Mouse (Mus musculus) limb, embryonic 12.5 days (tissue): ENCODE results near the gene Dbn1. TPM values are rescaled to one million over a fixed set of nuclear protein-coding genes. Genes with fewer than 3 reads are reported as not detected.

Experiments
- ATAC-seq: fragments of 200-750 bp; cut with Nextera tagmentation; 2 replicates; pipeline ENCODE4 v1.8.0; 2017; ENCODE audit warnings: low read depth, moderate TSS enrichment; ENCODE audit not compliant: insufficient number of reproducible peaks, insufficient read depth, low FRiP score, low TSS enrichment
- H3K27ac ChIP-seq: fragments of 300-500 bp; sonication (generic); 2 replicates; pipeline ENCODE4 v1.5.1; 2016; ENCODE audit warnings: mild to moderate bottlenecking, moderate library complexity
- H3K27me3 ChIP-seq: fragments of 300-500 bp; sonication (generic); 2 replicates; pipeline ENCODE4 v1.6.1; 2016; ENCODE audit warnings: mild to moderate bottlenecking, moderate library complexity
- H3K36me3 ChIP-seq: fragments of 300-500 bp; sonication (generic); 2 replicates; pipeline ENCODE4 v1.6.1; 2016; ENCODE audit warnings: mild to moderate bottlenecking, moderate library complexity
- H3K4me1 ChIP-seq: fragments of 300-500 bp; sonication (generic); replicated peaks from 2 replicates; pipeline ENCODE4 v1.6.1; 2016
- H3K4me2 ChIP-seq: fragments of 300-500 bp; sonication (generic); 2 replicates; pipeline ENCODE4 v1.6.1; 2016; ENCODE audit warnings: mild to moderate bottlenecking, moderate library complexity
- H3K4me3 ChIP-seq: fragments of 300-500 bp; sonication (generic); replicated peaks from 2 replicates; pipeline ENCODE4 v1.5.1; 2016; ENCODE audit warnings: mild to moderate bottlenecking
- H3K9ac ChIP-seq: fragments of 300-500 bp; sonication (generic); replicated peaks from 2 replicates; pipeline ENCODE4 v1.6.1; 2016; ENCODE audit warnings: mild to moderate bottlenecking, moderate library complexity
- H3K9me3 ChIP-seq: fragments of 300-500 bp; sonication (generic); 2 replicates; pipeline ENCODE4 v1.6.1; 2016; ENCODE audit warnings: mild to moderate bottlenecking, moderate library complexity
- WGBS: fragments of 180-500 bp; shearing (Covaris S2); methylation state at CpG from one replicate; pipeline ENCODE4 v1.1.7; 2016; 5-methylcytosine and 5-hydroxymethylcytosine counted together
- polyA plus RNA-seq: library from polyadenylated mRNA; unstranded; fragments of >200 nt; fragmentation: Nextera tagmentation; extraction: Ambion mirVana; gene quantifications from 2 replicates; pipeline ENCODE4 v1.2.1, GENCODE M21; 2016

Dbn1 gene
- polyA plus RNA-seq: 361 and 375 TPM in 2 replicates

- Histone ChIP-seq H3K4me2 (peak within 1 kb of the TSS; percentile 80), H3K4me1 (peaks cover 45% of the 10 kb centered on the region), H3K36me3 (peaks cover 24% of the 10 kb centered on the region), H3K9me3 (no peaks in the 10 kb centered on the region), H3K27me3 (no peaks in the 10 kb centered on the region), H3K4me3 (peak within 1 kb of the TSS; percentile 99), H3K27ac (peak within 1 kb of the TSS; percentile 97), H3K9ac (peak within 1 kb of the TSS; percentile 100)
- under 1% methylated on average over 65 of the region's 83 CpGs for WGBS
- peak; percentile 81 for ATAC-seq
Observed at GRCm38 (mm10) chr13:55487578-55488498, at the start of gene Dbn1. Dbn1 (minus strand) TSS chr13:55488111.

DNA sequence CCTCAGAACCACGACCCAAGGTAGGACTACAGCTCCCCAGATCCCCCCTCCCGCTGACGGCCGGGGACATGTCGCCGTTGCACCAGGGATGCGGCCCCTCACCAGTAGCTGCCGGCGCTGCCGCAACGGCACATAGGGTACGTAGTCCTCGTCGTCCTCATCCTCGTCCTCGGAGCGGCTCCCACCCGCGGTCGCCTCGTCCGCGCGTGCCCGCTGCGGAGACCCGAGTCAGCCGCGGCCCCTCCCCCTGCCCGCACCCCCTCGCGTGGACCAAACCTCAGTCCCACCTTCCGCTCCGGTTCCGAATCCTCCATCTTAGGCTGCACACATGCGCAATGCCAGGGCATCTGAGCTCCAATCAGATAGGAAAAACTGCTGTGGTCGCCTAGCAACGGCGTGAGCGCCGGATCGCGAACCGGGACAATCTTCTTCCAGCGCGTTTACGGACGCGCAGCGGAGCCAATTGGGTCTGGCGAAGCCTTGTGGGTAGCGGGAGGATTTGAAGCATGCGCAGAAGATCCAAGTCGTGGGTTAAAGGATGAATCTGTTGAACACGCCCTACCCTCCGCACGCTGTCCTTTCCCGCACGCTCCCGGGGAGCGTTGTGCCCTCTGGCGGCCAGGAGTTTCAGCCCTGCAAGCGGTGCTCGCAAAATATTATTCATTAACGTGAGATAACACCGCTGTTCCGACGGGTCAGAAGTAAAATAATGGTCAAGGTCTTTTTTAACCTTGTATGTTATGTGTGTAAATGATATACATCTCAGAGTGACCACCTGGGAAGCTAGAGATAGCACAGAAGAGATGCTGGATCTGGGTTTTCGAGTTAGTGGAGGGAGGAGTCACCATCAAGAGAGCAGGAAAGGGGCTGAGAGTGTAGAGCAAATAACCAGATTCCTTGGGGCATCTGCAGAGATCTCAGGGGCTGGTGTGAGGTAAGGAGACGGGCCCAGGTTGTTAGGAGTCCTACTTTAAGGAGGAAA is 48.6 kb upstream of the Dbn1 start, which contains the start of gene Ddx41:
Ddx41 (minus strand) TSS at position 465 of the 982 bp plus-strand sequence.
- H3K4me2 ChIP-seq: peak within 1 kb of the TSS; percentile 98
- peak within 1 kb of the TSS; percentile 82 for H3K9ac ChIP-seq
- H3K36me3 ChIP-seq: peaks cover 77% of the 10 kb centered on the region
- peak within 1 kb of the TSS; percentile 74 for H3K4me3 ChIP-seq
- ATAC-seq: peak; percentile 96
- no peaks in the 10 kb centered on the region for H3K27me3 ChIP-seq
- under 1% methylated on average over 70 of the region's 70 CpGs for WGBS
- H3K9me3 ChIP-seq: no peaks in the 10 kb centered on the region
- H3K27ac ChIP-seq: 0 out of 2 replicates have a peak within 1 kb of the TSS, but pooled peaks have one; percentile 50
- peaks cover 9% of the 10 kb centered on the region for H3K4me1 ChIP-seq

DNA sequence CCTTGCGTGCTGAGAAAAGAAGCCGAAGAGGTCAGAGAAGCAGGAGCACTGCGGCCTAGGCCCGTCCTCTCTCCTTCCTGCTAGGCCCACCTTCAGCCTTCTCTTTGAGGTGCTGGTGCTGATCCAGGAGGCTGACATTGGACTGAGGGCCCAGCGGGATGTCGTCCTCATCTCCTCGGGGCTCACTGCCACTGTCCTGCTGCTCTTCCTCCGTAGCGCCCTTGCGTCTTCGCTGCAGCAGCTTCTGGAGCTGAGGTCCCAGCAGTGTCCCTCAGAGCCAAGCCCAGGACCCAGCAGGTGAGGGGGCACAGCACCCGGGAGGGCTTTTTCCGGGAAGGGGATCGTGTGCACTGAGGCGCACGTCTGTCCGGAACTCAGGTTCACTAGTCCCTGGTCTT is 47.9 kb upstream of the Dbn1 start:
- WGBS: 16% methylated on average over 17 of the region's 17 CpGs
- H3K9me3 ChIP-seq: no peaks in the 10 kb centered on the region
- H3K4me3 ChIP-seq: peak overlapping the region; percentile 74
- no peak for ATAC-seq
- H3K4me2 ChIP-seq: peak overlapping the region; percentile 98
- peaks cover 77% of the 10 kb centered on the region for H3K36me3 ChIP-seq
- H3K4me1 ChIP-seq: peaks cover 9% of the 10 kb centered on the region
- H3K27me3 ChIP-seq: no peaks in the 10 kb centered on the region
- H3K9ac ChIP-seq: peak overlapping the region; percentile 82
- 0 out of 2 replicates have a peak overlapping the region, but pooled peaks have one; percentile 50 for H3K27ac ChIP-seq

DNA sequence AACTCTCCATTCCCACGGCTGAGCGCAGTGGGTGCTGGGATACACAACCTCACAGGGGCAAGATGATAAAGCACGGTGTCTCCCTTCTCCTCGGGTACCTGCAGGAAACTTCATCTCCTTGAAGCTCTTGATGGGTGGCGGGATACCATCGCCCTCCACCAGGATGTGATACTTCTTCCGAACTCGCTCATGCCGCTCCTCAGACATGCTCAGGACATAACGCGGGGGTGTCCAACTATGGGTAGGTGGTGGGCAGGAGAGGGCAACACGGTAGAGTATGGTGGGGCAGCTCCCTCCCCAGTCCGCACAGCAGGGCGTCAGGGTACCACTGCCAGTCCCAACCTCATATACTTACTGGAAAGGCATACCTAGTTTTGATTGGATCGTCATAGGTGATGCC is 47.3 kb upstream of the Dbn1 start:
- Histone ChIP-seq H3K27ac (no peak overlapping the region), H3K9ac (no peak overlapping the region), H3K4me2 (peak overlapping the region; percentile 98), H3K36me3 (peaks cover 77% of the 10 kb centered on the region), H3K4me3 (peak overlapping the region; percentile 74), H3K9me3 (no peaks in the 10 kb centered on the region), H3K27me3 (no peaks in the 10 kb centered on the region), H3K4me1 (peaks cover 9% of the 10 kb centered on the region)
- ATAC-seq: no peak
- WGBS: 90% methylated on average over 15 of the region's 15 CpGs

- WGBS: 83% methylated on average over 8 of the region's 8 CpGs
- Histone ChIP-seq H3K27ac (no peak within 1 kb of the TSS), H3K36me3 (peaks cover 53% of the 10 kb centered on the region)
Observed at GRCm38 (mm10) chr13:55529198-55529915, 41.4 kb upstream of the Dbn1 start, which contains the start of gene Dok3. Dok3 (minus strand) TSS chr13:55529296.

DNA sequence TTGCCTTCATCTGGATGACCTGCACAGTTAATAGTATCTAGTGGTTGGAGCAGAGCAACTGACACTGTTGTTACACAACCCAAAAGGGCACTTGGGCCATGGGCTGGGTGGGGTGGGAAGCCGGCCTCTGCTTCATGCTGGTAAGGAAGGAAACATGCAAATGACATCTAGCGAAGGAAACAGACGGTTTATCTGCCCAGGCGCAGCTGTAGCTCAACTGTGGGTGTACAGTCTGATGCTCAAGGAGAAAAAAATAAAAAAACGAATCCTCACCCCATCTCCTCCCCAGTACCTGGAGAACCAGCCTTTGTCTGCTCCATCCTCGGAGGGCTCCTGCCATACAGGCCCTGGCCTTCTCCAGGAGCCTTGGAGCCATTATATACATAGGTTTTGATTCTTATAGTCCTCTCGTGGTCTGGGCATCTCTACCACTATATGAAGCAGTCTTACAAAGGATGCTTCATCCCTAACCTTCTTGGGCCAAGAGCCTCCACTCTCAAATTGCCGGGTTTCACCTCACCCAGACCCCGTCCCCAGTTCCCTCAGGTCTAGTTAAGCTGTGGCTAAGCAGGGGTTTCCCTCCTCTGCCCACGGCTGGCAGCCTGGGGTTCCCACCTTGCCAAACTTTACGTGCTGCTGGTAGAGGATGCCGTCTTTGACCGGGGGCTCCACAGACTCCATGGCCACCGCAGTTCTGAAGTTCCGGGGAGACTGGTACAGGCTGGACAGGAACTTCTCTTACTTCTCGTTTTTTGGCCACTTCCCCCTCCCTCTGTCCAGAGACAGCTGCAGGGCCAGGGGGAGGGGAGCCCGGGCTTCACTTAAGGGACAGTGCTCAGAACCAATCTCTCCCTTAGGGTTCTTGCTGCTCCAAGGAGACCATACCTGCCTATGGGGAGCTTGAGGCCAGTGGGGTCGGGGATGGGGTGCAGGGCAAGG is 40.2 kb upstream of the Dbn1 start:
- Histone ChIP-seq H3K27me3 (no peaks in the 10 kb centered on the region), H3K4me2 (no peak overlapping the region), H3K4me1 (no peaks in the 10 kb centered on the region), H3K9ac (0 out of 2 replicates have a peak overlapping the region, but pooled peaks have one; percentile 37), H3K4me3 (no peak overlapping the region), H3K36me3 (peaks cover 44% of the 10 kb centered on the region), H3K27ac (no peak overlapping the region), H3K9me3 (no peaks in the 10 kb centered on the region)
- no peak for ATAC-seq
- WGBS: 79% methylated on average over 18 of the region's 18 CpGs

More at GRCm38 (mm10) chr13:55529198-55529915, 41.4 kb upstream of the Dbn1 start, which contains the start of gene Dok3:
- Histone ChIP-seq H3K9me3 (no peaks in the 10 kb centered on the region), H3K4me1 (no peaks in the 10 kb centered on the region), H3K4me3 (no peak within 1 kb of the TSS), H3K4me2 (no peak within 1 kb of the TSS), H3K27me3 (no peaks in the 10 kb centered on the region), H3K9ac (0 out of 2 replicates have a peak within 1 kb of the TSS, but pooled peaks have one; percentile 37)
- ATAC-seq: no peak

DNA sequence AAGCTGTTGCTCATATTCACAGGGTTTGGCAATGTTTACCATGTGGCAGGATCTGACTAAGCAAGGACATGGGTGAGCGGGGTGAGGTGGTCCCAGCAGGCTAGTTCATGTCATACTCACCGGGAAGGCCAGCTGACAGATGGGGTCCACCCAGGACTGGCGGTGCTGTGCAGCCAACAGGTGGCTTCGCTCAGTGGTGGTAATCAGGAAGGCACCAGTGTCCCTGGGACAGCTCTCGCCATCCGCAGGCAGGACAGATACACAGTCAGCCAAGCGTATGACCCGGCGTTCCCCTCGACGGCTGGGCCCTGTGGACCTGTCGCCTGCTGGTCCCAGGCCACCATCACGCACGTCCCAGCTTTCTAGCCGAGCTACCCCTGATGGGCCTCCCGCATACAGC is 39.3 kb upstream of the Dbn1 start:
- H3K4me1 ChIP-seq: no peaks in the 10 kb centered on the region
- no peak overlapping the region for H3K4me2 ChIP-seq
- H3K27me3 ChIP-seq: no peaks in the 10 kb centered on the region
- WGBS: 90% methylated on average over 16 of the region's 16 CpGs
- ATAC-seq: no peak
- H3K36me3 ChIP-seq: peaks cover 36% of the 10 kb centered on the region
- H3K9ac ChIP-seq: 0 out of 2 replicates have a peak overlapping the region, but pooled peaks have one; percentile 12
- no peaks in the 10 kb centered on the region for H3K9me3 ChIP-seq
- H3K27ac ChIP-seq: no peak overlapping the region
- no peak overlapping the region for H3K4me3 ChIP-seq

DNA sequence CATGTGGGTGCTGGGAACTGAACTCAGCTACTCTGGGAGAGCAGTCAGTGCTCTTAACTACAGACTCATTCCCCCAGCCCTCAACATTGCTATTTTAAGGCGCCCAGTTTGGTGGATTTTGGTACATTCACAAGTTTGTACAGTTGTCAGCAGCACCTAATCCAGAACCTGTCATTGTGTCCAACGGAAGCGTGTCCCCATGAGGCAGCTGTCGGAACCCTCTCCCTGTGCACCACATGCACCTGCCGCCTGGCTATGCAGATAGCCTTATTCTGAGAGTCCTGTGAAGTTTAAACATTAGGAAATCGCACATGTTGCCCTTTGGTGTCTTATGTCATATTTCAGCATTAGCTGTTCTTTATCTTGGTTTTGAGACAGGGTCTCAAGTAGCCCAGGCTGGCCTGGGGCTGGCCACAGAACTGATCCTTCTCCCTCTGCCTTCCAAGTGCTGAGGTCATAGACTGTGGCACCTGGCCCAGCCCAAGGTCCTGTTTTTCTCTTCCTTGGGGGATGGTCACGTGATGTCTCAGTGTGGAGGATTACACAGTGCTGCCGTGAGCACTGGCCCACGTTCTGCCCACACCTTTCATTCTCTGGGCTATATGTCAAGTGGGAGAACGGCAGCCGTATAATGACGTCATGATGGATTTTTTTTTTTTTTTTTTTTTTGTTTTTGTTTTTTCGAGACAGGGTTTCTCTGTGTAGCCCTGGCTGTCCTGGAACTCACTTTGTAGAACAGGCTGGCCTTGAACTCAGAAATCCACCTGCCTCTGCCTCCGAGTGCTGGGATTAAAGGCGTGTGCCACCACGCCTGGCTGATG is 38.0 kb upstream of the Dbn1 start:
- Histone ChIP-seq H3K27ac (no peak overlapping the region), H3K9ac (no peak overlapping the region), H3K4me1 (no peaks in the 10 kb centered on the region), H3K4me3 (no peak overlapping the region), H3K27me3 (no peaks in the 10 kb centered on the region), H3K9me3 (no peaks in the 10 kb centered on the region), H3K36me3 (peaks cover 24% of the 10 kb centered on the region), H3K4me2 (no peak overlapping the region)
- WGBS: 80% methylated on average over 16 of the region's 16 CpGs
- no peak for ATAC-seq

DNA sequence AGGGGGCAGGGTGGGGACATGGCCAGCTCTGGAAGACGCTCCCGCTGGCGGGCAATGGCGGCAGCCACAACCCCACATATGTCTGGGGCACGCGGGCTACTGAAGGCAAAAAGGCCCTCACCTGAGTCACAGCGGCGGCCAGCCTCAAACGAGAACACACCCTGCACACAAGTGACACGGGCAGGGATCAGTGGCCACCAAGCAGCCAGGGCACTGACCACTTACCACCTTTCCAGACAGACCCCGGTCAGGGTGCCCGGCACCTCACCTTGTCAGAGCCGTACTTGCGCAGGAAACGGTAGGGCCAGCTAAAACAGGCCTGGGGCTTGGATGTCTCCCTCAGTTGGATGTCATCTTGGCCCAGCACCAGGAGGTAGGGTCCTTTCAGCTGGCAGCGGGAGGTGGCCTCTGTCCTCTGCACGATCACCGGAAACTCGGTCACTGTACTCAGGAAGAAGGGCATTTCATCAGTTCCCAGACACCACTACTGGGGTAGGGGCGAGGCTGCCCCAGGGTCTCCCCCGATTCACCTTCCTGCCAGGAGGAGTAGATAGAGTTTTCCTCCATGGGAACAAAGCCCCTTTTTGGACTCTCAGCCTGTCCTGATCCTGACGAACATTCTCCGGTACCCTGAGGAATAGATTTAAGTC is 36.2 kb upstream of the Dbn1 start:
- no peaks in the 10 kb centered on the region for H3K27me3 ChIP-seq
- WGBS: 93% methylated on average over 23 of the region's 23 CpGs
- H3K4me1 ChIP-seq: no peaks in the 10 kb centered on the region
- H3K4me3 ChIP-seq: no peak overlapping the region
- no peak overlapping the region for H3K4me2 ChIP-seq
- no peak for ATAC-seq
- H3K9me3 ChIP-seq: peaks cover 6% of the 10 kb centered on the region; the same call in 1 of the 2 replicates
- H3K36me3 ChIP-seq: peaks cover 5% of the 10 kb centered on the region
- no peak overlapping the region for H3K9ac ChIP-seq
- H3K27ac ChIP-seq: no peak overlapping the region
